Mouse (Mus musculus): ENCODE results near the gene Lrmda. TPM values are rescaled to one million over a fixed set of nuclear protein-coding genes. Genes with fewer than 3 reads are reported as not detected.

Gene Lrmda
- total and polyA plus RNA-seq, 2 experiments from 2014 or later: 0.18 TPM; not detected in 1

GRCm38 (mm10) chr14:21993251-21994060, 26.1 kb upstream of the Lrmda start:
- 33% methylated on average over 14 of the region's 14 CpGs for WGBS
- Histone ChIP-seq H3K36me3 (ENCODE audit: insufficient read depth) (no peaks in the 10 kb centered on the region), H3K4me3 (ENCODE audit: low read depth, low read length) (no peak overlapping the region), H3K27me3 (ENCODE audit: insufficient read depth, low read length) (peaks cover 81% of the 10 kb centered on the region), H3K9me3 (ENCODE audit: low read length) (no peaks in the 10 kb centered on the region), H3K9ac (no peak overlapping the region), H3K27ac (ENCODE audit: low read depth, low read length) (no peak overlapping the region; the same call in 1 of the 2 replicates), H3K4me2 (ENCODE audit: low read depth) (peak overlapping the region; percentile 49; the same call in 1 of the 2 replicates), H3K4me1 (ENCODE audit: insufficient read depth) (peaks cover 5% of the 10 kb centered on the region; the same call in 1 of the 2 replicates)
- ATAC-seq (no peak), DNase-seq (peak; percentile 24)
- no peak for TF ChIP-seq CTCF (IDR thresholded peaks at IDR 0.05; ENCODE audit: low read depth)

GRCm38 (mm10) chr14:21994061-21994990, 25.2 kb upstream of the Lrmda start:
- peak overlapping the region; percentile 57; the same call in 1 of the 2 replicates for H3K27ac ChIP-seq (ENCODE audit: low read depth, low read length)
- DNase-seq: peak; percentile 18

GRCm38 (mm10) chr14:21995031-21995754, 24.3 kb upstream of the Lrmda start:
- H3K9me3 ChIP-seq (ENCODE audit: low read length): no peaks in the 10 kb centered on the region
- peaks cover 67% of the 10 kb centered on the region for H3K27me3 ChIP-seq (ENCODE audit: insufficient read depth, low read length)
- peak overlapping the region; percentile 38 for H3K4me3 ChIP-seq (ENCODE audit: low read depth, low read length)
- H3K27ac ChIP-seq (ENCODE audit: low read depth, low read length): peak overlapping the region; percentile 57; the same call in 1 of the 2 replicates
- under 1% methylated on average over 36 of the region's 36 CpGs for WGBS
- no peaks in the 10 kb centered on the region for H3K4me1 ChIP-seq (ENCODE audit: insufficient read depth)
- H3K4me2 ChIP-seq (ENCODE audit: low read depth): peak overlapping the region; percentile 49
- peak overlapping the region; percentile 44 for H3K9ac ChIP-seq
- no peak for TF ChIP-seq CTCF (IDR thresholded peaks at IDR 0.05; ENCODE audit: low read depth)
- DNase-seq: peak; percentile 58
- peak; percentile 80 for ATAC-seq
- H3K36me3 ChIP-seq (ENCODE audit: insufficient read depth): no peaks in the 10 kb centered on the region

More at GRCm38 (mm10) chr14:21994061-21994990, 25.2 kb upstream of the Lrmda start:
- H3K4me1 ChIP-seq (ENCODE audit: insufficient read depth): no peaks in the 10 kb centered on the region
- no peak for TF ChIP-seq CTCF (IDR thresholded peaks at IDR 0.05; ENCODE audit: low read depth)
- no peak for ATAC-seq
- peak overlapping the region; percentile 49 for H3K4me2 ChIP-seq (ENCODE audit: low read depth)
- H3K27me3 ChIP-seq (ENCODE audit: insufficient read depth, low read length): peaks cover 75% of the 10 kb centered on the region
- no peaks in the 10 kb centered on the region for H3K36me3 ChIP-seq (ENCODE audit: insufficient read depth)
- H3K9me3 ChIP-seq (ENCODE audit: low read length): no peaks in the 10 kb centered on the region
- peak overlapping the region; percentile 38 for H3K4me3 ChIP-seq (ENCODE audit: low read depth, low read length)
- H3K9ac ChIP-seq: peak overlapping the region; percentile 44
- WGBS: 9% methylated on average over 44 of the region's 44 CpGs

GRCm38 (mm10) chr14:21999588-21999987, 19.9 kb upstream of the Lrmda start:
- no peak for ATAC-seq
- H3K9ac ChIP-seq: no peak overlapping the region
- WGBS: 90% methylated on average over 4 of the region's 4 CpGs
- DNase-seq: no peak
- no peaks in the 10 kb centered on the region for H3K9me3 ChIP-seq (ENCODE audit: low read length)
- no peaks in the 10 kb centered on the region for H3K4me1 ChIP-seq (ENCODE audit: insufficient read depth)
- TF ChIP-seq CTCF (IDR thresholded peaks at IDR 0.05; ENCODE audit: low read depth): no peak
- no peak overlapping the region for H3K4me3 ChIP-seq (ENCODE audit: low read depth, low read length)
- peaks cover 29% of the 10 kb centered on the region for H3K27me3 ChIP-seq (ENCODE audit: insufficient read depth, low read length)
- no peak overlapping the region for H3K4me2 ChIP-seq (ENCODE audit: low read depth)
- H3K27ac ChIP-seq (ENCODE audit: low read depth, low read length): no peak overlapping the region
- H3K36me3 ChIP-seq (ENCODE audit: insufficient read depth): no peaks in the 10 kb centered on the region

DNA sequence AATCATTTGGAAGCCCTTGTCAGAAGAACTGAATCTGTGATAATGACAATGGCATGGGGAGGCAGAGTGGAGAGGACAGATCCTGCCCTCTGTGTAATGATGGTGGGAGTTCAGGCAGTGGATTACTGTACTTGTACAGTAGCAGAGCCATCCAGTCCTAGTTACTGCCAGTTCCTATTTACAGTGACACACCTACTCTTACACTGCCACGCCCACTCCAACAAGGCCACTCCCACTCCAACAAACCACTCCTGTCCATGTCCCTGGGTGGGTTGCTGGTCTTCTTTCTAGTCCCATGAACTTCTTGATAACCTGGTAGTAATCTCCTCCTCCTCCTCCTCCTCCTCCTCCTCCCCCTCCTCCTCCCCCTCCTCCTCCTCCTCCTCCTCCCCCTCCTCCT, 16.3 kb upstream of the Lrmda start:
- Histone ChIP-seq H3K9ac (no peak overlapping the region), H3K27ac (ENCODE audit: low read depth, low read length) (no peak overlapping the region), H3K4me3 (ENCODE audit: low read depth, low read length) (no peak overlapping the region), H3K4me1 (ENCODE audit: insufficient read depth) (no peaks in the 10 kb centered on the region), H3K36me3 (ENCODE audit: insufficient read depth) (no peaks in the 10 kb centered on the region), H3K27me3 (ENCODE audit: insufficient read depth, low read length) (peaks cover 3% of the 10 kb centered on the region; the same call in 1 of the 2 replicates), H3K9me3 (ENCODE audit: low read length) (no peaks in the 10 kb centered on the region), H3K4me2 (ENCODE audit: low read depth) (no peak overlapping the region)
- ATAC-seq (no peak), DNase-seq (no peak)
- TF ChIP-seq CTCF (IDR thresholded peaks at IDR 0.05; ENCODE audit: low read depth): no peak
- WGBS: 71% methylated on average over 1 of the region's 1 CpGs

DNA sequence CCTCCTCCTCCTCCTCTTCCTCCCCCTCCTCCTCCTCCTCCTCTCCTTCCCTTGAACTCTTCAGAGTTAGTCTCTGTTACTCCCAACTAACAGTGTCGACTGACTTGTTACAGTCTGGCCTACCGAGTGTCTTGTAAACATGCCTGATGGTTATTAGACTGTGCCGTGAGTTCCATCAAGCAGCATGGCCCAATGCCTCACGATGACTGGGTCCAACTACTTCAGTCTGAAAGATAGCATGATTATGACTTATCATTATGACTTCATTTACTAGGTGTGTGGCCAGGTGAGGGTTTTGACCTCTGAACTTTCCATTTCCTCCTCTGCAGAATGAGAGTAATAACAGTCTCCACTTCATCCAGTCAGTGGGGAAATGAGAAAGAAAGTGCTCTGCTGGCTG, 15.9 kb upstream of the Lrmda start:
- Histone ChIP-seq H3K27me3 (ENCODE audit: insufficient read depth, low read length) (peaks cover 3% of the 10 kb centered on the region; the same call in 1 of the 2 replicates), H3K27ac (ENCODE audit: low read depth, low read length) (no peak overlapping the region), H3K9me3 (ENCODE audit: low read length) (no peaks in the 10 kb centered on the region), H3K4me1 (ENCODE audit: insufficient read depth) (no peaks in the 10 kb centered on the region), H3K9ac (no peak overlapping the region), H3K4me3 (ENCODE audit: low read depth, low read length) (no peak overlapping the region), H3K36me3 (ENCODE audit: insufficient read depth) (no peaks in the 10 kb centered on the region), H3K4me2 (ENCODE audit: low read depth) (no peak overlapping the region)
- DNase-seq (no peak), ATAC-seq (no peak)
- 89% methylated on average over 4 of the region's 4 CpGs for WGBS
- TF ChIP-seq CTCF (IDR thresholded peaks at IDR 0.05; ENCODE audit: low read depth): no peak
